Mouse (Mus musculus): ENCODE data around the gene Babam2. TPM values are rescaled to one million over a fixed set of nuclear protein-coding genes. Genes with fewer than 3 reads are reported as not detected.

The Babam2 gene
- polyA plus RNA-seq, 1 experiment, result 52.8 TPM

DNA sequence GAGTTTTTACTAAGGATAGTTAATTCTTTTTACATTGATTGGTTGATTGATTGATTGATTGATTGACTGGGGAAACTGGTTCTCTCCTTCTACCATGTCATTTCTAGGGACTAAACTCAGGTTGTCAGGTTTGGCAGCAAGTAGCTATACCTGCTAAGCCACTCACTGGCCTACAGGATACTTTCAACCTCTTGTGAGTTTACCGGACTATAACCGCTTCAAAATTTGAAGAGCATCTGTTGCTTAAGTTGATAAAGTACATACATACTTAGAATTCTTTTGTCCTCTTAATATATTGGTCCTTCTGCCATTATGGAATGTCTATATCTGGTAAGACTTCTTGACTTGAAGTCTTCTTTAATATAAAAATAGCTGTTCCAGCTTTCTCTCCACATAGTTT is 363.0 kb downstream of the Babam2 start:
- TF ChIP-seq CTCF (IDR thresholded peaks at IDR 0.05; ENCODE audit: extremely low read depth, insufficient read depth, low read length), result no peak
- Histone ChIP-seq H3K4me3 (ENCODE audit: insufficient read depth, low read length) (no peak overlapping the region), H3K4me1 (ENCODE audit: control insufficient read depth, insufficient read depth, low read length) (peaks cover 3% of the 10 kb centered on the region; the same call in 1 of the 2 replicates), H3K27ac (ENCODE audit: insufficient read depth, low read length) (no peak overlapping the region)

DNA sequence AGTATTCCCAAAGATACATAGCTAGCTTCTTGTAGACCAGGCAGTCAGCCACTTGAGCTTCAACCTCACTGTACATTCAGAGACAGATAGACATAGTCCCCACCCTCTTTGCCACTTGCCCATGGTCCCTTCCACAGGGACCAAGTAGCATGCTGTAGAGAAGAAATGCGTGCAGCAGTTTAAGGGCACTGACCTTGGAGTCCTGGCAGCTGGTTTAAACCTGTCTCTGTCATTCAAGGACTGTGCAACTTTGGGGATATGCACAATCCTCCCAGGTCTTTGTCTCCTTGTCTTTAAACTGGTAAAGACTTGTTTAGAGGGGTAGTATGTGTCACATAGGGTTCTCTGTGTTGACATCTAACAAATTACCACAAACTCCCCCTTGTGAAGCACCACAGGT is 364.4 kb downstream of the Babam2 start:
- Histone ChIP-seq H3K4me1 (ENCODE audit: control insufficient read depth, insufficient read depth, low read length) (peaks cover 7% of the 10 kb centered on the region), H3K4me3 (ENCODE audit: insufficient read depth, low read length) (no peak overlapping the region), H3K27ac (ENCODE audit: insufficient read depth, low read length) (no peak overlapping the region)
- no peak for TF ChIP-seq CTCF (IDR thresholded peaks at IDR 0.05; ENCODE audit: extremely low read depth, insufficient read depth, low read length)
- TF ChIP-seq POLR2A (IDR thresholded peaks at IDR 0.05; ENCODE audit: extremely low read depth, insufficient read depth, low read length), result no peak

DNA sequence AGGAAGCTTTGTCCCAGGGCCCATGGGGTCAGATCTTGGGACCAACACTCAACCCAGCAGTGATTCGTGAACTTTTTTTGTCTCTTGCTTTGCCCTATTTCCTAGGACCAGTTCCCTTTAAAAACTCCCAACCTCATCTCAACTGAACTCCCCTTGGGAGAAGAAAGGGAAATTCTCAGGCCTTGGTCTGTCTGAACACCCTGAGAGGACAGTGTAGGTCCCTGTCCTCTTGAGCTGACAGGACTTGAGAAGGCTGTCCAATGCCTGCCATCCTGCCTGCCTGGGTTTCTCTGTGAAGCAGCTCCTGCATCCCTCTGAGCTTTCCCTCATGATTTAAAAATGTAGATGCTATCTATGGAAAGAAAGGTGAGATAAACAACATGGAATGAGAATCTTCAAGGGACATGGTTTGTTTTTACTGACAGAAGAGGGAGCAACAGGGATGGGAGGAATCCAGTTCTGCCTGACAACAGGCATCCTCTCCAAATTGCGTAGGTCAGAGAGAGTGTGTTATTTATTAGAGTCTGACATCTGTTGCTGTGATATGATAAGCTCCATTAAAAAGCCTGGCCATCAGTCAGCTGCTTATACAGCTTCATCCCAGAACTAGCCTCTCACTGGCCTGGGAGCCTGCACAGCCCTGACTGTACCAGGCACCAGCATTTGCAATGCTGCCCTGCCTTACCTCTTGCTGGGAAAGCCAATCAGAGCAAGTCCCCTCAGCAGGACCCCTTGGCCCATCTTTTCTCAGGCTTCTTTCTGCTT is 367.0 kb downstream of the Babam2 start:
- Histone ChIP-seq H3K27ac (ENCODE audit: insufficient read depth, low read length) (no peak overlapping the region), H3K4me3 (ENCODE audit: insufficient read depth, low read length) (no peak overlapping the region), H3K4me1 (ENCODE audit: control insufficient read depth, insufficient read depth, low read length) (peaks cover 4% of the 10 kb centered on the region)
- TF ChIP-seq POLR2A (IDR thresholded peaks at IDR 0.05; ENCODE audit: extremely low read depth, insufficient read depth, low read length) (no peak), CTCF (IDR thresholded peaks at IDR 0.05; ENCODE audit: extremely low read depth, insufficient read depth, low read length) (no peak)

DNA sequence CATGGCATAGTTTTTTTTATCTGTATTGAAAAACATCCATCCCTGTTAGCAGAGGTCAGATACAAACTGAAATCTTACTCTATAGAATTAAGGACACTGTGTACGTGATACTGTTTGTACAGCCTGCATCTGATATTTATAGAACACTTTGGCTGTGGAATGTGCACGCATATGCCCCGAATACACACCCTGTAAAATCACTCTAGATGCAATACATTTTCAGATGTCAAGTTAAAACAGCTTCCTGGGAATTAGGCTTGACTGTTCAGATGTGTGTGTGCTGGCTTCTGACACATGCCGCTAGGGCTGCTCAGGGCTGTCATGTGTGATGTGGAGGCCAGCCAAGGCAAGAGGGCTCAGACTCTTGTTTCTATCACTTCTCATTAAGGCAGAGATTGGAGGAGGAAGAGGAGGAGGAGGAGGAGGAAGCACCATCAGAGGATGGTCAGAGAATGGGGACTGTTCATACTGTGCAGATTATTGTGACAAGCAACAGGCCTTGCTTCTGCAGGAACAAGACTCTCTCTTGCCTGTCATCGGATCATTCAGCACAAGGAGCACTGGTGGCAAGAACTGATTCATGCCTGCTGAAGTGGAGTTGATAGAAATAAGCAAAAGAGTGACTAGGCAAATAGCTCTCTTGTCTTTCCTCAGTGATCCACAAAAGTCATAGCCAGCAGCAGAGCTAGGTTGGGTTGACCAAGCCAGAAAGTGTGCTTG is 368.7 kb downstream of the Babam2 start:
- Histone ChIP-seq H3K4me3 (ENCODE audit: insufficient read depth, low read length) (no peak overlapping the region), H3K27ac (ENCODE audit: insufficient read depth, low read length) (no peak overlapping the region)

DNA sequence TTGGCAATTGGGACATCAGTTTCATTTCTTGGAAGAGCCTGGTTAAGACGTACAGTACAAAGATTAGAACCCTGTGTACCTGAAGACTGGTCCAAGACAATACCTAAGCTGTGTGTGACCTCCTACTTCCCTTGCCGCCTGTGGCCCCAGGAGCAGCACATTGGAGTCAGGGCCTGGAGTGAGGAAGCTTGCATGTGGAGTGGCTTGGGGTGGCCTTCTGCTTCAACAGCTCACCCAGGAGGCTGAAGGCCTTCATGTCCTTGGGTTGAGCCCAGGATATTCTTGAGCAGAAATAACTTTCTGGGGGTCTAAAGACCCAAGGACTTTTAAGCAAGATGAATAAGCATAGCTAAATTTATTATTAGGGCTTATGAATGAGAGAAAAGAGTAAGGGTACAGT is 369.4 kb downstream of the Babam2 start:
- Histone ChIP-seq H3K27ac (ENCODE audit: insufficient read depth, low read length) (no peak overlapping the region), H3K4me3 (ENCODE audit: insufficient read depth, low read length) (no peak overlapping the region), H3K4me1 (ENCODE audit: control insufficient read depth, insufficient read depth, low read length) (peaks cover 4% of the 10 kb centered on the region)
- TF ChIP-seq POLR2A (IDR thresholded peaks at IDR 0.05; ENCODE audit: extremely low read depth, insufficient read depth, low read length) (no peak), CTCF (IDR thresholded peaks at IDR 0.05; ENCODE audit: extremely low read depth, insufficient read depth, low read length) (no peak)

More for the DNA sequence above, 368.7 kb downstream of the Babam2 start:
- no peak for TF ChIP-seq POLR2A (IDR thresholded peaks at IDR 0.05; ENCODE audit: extremely low read depth, insufficient read depth, low read length)
- no peak for TF ChIP-seq CTCF (IDR thresholded peaks at IDR 0.05; ENCODE audit: extremely low read depth, insufficient read depth, low read length)
- peaks cover 4% of the 10 kb centered on the region for H3K4me1 ChIP-seq (ENCODE audit: control insufficient read depth, insufficient read depth, low read length)

DNA sequence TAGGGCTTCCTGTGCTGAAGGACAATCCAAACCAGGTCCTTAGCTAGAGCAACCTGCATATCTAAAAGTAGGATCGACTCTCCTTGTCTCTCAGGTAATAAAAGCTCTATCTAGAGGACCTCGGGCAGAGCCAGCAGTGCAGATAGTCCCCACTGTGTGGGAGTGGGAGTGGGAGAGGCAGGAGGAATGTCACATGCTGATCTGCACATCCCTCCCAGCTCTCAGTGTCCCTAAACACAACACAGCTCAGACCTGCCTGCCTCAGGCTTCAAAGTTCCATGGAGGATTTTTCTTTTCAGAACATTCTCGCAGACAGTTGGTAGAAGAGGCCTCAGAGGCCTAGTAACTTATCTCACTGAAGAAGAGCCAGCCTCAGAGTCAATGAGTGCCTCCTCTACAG is 371.1 kb downstream of the Babam2 start:
- TF ChIP-seq POLR2A (IDR thresholded peaks at IDR 0.05; ENCODE audit: extremely low read depth, insufficient read depth, low read length) (no peak), CTCF (IDR thresholded peaks at IDR 0.05; ENCODE audit: extremely low read depth, insufficient read depth, low read length) (no peak)

DNA sequence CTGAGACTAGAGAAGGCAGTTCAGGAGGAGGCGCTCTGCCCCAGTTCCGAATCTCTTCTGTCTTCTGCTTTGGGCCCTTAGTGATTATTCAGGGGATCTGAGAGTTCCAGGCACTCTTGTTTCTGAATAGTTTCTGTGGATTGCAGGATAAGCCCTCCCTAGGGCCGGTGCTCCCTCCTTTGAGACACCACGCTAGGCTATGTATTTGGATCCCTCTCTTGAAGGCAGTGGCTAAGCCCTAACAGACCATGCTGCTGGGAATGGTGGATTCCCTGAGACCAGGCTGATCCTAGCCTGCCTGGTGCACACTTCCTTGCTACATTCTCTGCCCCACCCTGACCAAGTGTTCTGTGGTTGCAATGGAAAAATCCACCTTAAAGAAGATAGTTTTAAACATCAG is 371.6 kb downstream of the Babam2 start:
- Histone ChIP-seq H3K4me3 (ENCODE audit: insufficient read depth, low read length) (no peak overlapping the region), H3K27ac (ENCODE audit: insufficient read depth, low read length) (no peak overlapping the region), H3K4me1 (ENCODE audit: control insufficient read depth, insufficient read depth, low read length) (peaks cover 4% of the 10 kb centered on the region)
- TF ChIP-seq CTCF (IDR thresholded peaks at IDR 0.05; ENCODE audit: extremely low read depth, insufficient read depth, low read length) (no peak), POLR2A (IDR thresholded peaks at IDR 0.05; ENCODE audit: extremely low read depth, insufficient read depth, low read length) (no peak)

More for the DNA sequence above, 371.1 kb downstream of the Babam2 start:
- H3K4me1 ChIP-seq (ENCODE audit: control insufficient read depth, insufficient read depth, low read length), result peaks cover 4% of the 10 kb centered on the region
- H3K4me3 ChIP-seq (ENCODE audit: insufficient read depth, low read length), result no peak overlapping the region
- no peak overlapping the region for H3K27ac ChIP-seq (ENCODE audit: insufficient read depth, low read length)

DNA sequence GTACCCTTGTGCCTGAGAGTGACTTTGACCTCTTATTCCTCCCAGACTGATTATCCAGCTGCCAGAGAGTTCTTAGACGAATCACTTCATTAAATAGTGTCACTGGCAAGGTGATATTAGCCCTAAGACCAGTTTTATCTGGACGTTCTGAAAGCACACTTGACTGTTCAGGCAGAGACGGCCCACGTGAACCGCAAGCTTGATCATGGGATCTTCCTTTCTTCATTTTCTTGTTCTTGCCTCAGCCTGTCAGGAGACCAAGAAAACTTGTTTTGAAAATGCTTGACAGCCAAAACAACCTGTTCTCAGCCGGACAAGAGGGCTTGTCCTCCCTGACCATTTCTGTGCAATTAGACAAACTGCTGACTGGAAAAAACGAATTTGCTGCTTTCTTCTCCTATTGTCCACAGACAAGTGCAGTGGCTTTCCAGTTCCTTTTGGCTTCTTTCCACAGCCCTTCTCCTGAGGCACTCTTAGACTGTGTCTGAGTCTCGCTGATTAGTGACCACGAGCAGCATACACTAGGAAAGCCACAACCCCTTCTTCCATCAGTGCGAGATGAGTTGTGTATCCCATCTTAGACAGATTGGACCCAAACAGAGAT is 372.2 kb downstream of the Babam2 start:
- TF ChIP-seq CTCF (IDR thresholded peaks at IDR 0.05; ENCODE audit: extremely low read depth, insufficient read depth, low read length) (no peak), POLR2A (IDR thresholded peaks at IDR 0.05; ENCODE audit: extremely low read depth, insufficient read depth, low read length) (no peak)
- peaks cover 4% of the 10 kb centered on the region for H3K4me1 ChIP-seq (ENCODE audit: control insufficient read depth, insufficient read depth, low read length)
- no peak overlapping the region for H3K4me3 ChIP-seq (ENCODE audit: insufficient read depth, low read length)
- no peak overlapping the region for H3K27ac ChIP-seq (ENCODE audit: insufficient read depth, low read length)

DNA sequence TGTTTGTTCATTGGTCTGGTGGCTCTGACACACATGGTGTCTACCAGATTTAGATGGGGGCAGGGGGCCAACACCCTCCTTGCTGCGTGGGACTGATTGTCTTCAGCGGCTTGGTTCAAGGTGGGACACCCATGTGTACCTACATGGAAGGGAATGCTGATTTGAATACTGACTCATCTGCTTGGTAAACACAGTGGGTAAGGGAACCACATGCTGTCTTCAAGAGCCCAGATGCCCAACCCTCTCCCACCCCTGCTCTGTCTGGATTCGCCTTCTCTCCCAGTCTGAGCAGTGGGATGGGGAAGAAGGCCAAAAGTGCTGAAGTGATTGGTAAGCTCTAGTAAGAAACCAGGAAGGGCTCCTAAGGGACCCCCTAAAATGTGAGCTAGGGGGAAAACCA is 373.3 kb downstream of the Babam2 start:
- Histone ChIP-seq H3K27ac (ENCODE audit: insufficient read depth, low read length) (no peak overlapping the region), H3K4me1 (ENCODE audit: control insufficient read depth, insufficient read depth, low read length) (peaks cover 4% of the 10 kb centered on the region; the same call in 1 of the 2 replicates), H3K4me3 (ENCODE audit: insufficient read depth, low read length) (no peak overlapping the region)
- TF ChIP-seq CTCF (IDR thresholded peaks at IDR 0.05; ENCODE audit: extremely low read depth, insufficient read depth, low read length) (no peak), POLR2A (IDR thresholded peaks at IDR 0.05; ENCODE audit: extremely low read depth, insufficient read depth, low read length) (no peak)
